Mouse (Mus musculus) testis, postnatal 14 days (tissue): ENCODE measurements around the gene Lpp.

Source experiments
- DNase-seq: peaks from one replicate; pipeline ENCODE4 v3.0.0; 2021; ENCODE audit warnings: low spot score

The Lpp gene

GRCm38 (mm10) chr16:24704215-24704614 lies 310.9 kb downstream of the Lpp start:
- no peak for DNase-seq

GRCm38 (mm10) chr16:24723641-24724040 lies 330.3 kb downstream of the Lpp start:
- no peak for DNase-seq

DNA sequence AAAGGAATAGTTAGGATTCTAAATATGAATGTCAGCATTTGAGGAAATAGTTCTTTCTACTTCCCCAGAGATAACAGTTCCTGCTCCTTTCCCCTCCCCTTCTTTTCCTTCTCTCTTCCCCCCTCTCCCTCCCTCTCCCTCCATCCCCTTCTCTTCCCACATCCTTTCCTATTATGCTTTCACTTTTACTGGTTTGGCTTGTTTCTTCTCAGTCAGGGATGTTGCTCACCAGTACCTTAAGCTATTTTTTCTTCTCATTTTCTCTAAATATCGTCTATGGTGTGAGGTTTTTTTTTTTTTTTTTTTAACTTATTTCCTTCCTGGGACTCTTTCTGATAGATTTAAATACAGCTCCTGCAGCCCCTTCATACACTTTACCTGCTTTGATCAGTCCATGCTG lies 339.4 kb downstream of the Lpp start:
- DNase-seq = no peak

DNA sequence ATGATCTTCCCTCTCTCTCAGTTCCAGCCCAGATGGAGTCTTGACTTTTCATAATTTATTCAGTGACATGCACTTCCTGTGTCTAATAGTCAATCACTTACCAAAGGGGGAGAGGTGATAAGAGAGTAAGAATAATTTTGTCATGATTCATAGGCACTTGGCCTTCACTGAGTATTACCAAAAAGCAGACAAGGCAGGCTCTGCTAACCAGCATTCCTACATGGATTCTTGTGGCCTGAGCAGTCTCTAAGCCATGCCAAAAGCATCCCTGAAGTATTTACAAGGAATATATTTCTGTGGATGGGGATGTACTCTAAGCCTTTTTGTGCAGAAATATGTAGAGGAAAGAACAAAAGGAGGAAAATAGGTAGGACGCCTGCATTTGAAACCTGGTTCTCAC lies 340.0 kb downstream of the Lpp start:
- no peak for DNase-seq

- no peak for DNase-seq
These were observed 342.4 kb downstream of the Lpp start for GRCm38 (mm10) chr16:24735754-24736153.

- DNase-seq = no peak
These were observed 344.2 kb downstream of the Lpp start for GRCm38 (mm10) chr16:24737362-24738057.

GRCm38 (mm10) chr16:24740714-24741113 lies 347.4 kb downstream of the Lpp start:
- DNase-seq = no peak

- DNase-seq = no peak
These were observed 356.5 kb downstream of the Lpp start for GRCm38 (mm10) chr16:24749816-24750215.

GRCm38 (mm10) chr16:24756141-24756540 lies 362.8 kb downstream of the Lpp start:
- no peak for DNase-seq

DNA sequence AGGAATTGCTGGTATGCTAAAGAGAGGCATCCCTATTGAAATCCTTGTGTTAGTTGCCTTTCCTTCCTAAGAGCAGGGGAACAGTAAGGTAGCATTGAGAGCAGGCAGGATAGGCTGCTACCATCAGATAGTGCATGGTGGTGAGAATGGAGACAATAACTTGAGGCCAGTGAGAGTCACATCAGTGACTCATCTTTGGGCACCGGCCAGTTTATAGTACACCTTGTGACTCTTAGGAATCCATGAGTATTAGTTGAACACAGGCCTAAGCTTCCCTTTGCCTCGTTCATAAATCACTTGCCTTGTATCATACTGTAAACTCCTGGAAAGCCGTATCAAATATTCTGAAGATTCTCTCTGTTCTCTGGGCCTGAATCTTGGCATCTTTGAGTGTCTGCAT lies 372.7 kb downstream of the Lpp start:
- DNase-seq = no peak

GRCm38 (mm10) chr16:24766596-24766995 lies 373.3 kb downstream of the Lpp start:
- DNase-seq = no peak

DNA sequence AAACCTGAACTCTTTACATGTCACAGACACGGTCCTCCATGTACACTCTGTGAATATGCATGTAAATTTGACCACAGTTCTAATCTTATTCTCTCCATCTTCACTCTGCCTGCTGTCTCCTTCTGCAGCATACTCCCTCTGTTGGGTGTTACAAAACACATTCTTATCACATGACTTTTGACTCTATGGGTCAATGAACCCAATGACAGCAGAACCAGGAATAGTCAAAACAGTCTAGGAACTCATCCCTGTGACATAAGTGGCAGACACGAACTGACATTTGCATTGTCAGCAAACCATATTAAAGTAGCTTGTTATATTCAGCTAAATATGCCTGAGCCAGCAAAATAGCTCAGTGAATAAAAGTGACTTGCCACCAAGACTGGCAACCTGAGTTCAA lies 383.7 kb downstream of the Lpp start:
- DNase-seq = no peak

DNA sequence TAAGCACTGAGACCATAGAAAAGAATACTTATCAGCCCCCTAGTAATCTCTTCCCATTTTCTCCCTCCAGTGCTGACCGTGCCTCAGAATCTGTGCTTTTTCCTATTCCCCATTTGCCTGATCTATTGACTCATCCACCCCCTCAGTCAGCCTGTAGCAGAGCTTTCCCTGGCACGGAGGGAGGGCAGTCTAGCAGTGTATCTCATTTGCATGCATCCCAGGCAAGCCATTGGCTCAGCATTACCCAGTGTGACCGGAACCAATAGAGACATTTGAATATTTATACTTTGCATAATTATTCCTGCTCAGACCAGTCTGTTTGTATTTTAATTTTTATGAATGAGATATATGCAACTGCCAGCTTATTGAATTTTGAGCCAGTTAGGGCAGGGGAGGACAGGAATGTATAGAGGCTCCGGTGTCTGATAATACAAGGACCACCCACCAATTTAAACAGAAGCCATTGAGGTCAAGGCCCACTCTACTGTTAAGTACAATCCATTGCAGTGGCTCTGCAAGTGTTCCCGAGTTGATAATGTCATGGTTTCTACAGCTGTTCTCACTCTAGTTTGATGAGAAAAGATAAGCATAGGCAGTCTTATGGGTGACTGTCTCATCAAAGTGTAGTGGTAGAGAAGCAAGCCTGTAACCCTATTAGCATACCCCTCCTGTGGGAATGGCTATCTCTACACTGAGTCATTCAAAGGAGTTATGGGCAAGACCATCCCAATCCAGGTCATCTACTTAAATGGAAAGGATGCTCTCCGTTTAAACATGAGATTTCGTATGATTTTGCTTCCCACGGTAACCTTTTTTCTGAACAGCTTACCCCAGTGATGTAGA lies 385.3 kb downstream of the Lpp start:
- no peak for DNase-seq

DNA sequence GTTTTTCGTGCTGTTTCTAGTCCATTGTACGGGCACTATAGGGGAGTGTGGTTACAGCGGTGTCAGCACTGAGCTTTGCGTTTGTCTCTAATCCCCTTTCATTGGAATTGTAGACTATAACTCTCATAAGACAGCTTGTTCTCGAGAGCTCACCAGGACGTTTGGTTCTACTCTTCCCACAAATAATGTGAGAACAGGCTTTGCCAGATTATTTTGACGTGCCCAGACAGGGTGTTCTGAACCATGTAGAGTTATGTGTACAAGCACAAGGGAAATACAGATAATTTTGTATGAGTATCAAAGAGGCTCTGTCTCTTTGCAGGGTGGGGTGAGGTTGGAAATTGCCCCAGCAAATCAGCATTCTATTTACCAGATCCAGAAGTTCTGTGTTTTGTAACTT lies 387.2 kb downstream of the Lpp start:
- DNase-seq = no peak

DNA sequence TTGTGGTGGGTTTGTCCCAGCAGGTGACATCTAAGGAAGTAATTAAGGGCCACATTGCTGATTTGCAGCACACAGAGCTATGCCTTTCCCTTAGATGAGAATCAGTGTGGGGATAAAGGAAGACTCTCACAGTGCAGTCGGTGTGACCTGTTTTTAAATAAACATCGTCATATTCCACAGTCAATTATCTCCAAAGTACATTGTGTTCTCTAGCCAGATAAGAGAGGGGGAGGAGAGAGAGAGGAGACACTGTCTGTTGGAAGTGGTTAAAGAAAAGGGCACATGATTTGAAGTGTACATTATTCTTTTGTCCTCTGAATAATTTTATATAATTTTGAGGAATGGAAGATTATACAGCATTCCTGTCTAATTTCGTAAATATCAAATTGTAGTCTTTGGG lies 388.6 kb downstream of the Lpp start:
- no peak for DNase-seq

DNA sequence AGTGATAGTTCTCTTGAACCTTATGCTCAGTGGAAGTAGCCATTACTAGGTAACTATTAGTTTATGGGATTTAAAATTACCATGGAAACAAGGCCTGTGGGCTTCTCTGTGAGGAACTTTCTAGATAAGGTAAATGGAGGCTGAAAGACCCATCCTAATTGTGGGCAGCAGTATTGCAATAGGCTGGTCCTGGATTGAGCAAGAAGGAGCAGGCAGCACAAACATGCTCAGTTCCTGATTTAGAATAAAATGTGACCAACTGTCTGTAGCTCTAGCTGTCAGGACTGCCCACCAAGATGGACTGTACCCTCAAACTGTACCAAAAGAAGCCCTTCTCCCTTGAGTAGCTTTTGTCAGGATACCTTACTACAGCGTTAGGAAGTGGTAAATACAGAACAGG lies 392.3 kb downstream of the Lpp start:
- DNase-seq = no peak

DNA sequence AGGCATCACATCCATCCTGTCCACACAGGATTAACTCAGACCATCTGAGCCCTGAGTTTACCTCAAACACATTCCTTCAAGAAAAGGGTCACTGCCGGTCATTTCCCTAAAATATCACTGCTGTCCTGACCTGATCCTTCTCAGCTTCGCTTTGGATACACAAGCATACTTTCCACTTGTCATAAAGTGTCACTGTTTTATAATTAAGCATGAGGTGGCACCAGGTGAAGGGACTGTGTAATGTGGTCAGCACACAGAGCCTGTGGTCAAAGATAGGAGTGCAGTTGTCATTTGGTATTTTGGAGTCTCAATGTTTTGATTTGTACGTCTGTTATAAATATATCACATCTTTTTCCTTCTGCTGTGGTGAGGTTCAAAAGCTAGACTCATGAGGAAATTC lies 395.7 kb downstream of the Lpp start:
- DNase-seq = no peak

DNA sequence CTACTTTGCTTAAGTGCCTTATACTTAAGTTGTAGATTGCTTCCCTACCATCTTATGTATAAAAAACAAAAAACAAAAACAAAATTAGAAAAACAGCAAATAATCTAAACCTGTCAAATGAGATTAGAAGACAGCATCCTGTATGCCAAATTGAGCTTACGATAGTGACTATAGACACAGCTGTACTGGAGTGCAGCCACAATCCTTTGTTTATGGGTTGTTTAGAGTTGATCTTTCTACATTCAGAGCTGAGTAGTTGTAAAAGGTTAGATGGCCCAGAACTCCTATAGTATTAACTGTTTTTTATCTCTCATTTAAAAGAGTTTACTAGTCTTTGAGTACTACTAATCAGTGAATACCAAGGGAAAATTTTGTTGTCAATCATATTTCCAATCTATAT lies 398.1 kb downstream of the Lpp start:
- DNase-seq = no peak

DNA sequence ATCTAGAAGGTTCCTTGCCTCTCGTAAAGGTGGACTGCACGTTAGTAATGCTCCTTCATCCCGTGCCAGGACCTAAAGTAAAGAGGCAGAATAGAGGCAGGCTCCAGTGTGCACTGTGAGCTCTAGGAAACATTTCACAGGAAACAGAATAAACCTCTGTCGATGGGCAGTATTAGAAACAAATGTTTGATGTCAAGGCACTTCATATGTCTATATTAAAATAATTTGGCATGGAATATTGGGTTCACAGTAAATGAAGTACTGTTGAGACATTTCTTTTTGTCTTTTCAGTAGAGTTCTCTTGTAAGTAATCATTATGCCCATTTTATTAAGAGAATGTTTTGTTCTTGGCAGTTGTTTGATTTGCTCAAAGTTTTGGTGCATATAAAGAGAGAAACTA lies 398.7 kb downstream of the Lpp start:
- no peak for DNase-seq

DNA sequence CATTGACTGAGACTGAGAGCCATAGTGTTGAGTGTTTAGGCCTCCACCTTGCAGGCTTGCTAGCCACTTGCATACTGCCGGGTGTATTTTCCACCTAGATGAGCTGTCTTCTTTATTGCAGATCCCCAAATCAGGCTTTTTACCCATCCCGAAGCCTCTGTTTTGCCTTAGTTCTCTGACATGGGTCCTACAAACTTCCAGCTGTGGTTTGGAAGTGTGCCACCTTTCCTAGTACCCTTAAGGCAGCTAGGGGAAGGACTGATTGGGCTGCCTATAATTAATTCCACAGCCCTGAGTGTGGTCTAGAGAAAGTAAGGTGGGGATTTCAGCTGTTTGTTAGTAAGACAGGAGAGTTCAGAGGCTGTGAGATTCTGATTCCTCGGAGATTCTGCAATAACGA lies 399.5 kb downstream of the Lpp start:
- DNase-seq = no peak

GRCm38 (mm10) chr16:24794665-24795064 lies 401.4 kb downstream of the Lpp start:
- DNase-seq = no peak

DNA sequence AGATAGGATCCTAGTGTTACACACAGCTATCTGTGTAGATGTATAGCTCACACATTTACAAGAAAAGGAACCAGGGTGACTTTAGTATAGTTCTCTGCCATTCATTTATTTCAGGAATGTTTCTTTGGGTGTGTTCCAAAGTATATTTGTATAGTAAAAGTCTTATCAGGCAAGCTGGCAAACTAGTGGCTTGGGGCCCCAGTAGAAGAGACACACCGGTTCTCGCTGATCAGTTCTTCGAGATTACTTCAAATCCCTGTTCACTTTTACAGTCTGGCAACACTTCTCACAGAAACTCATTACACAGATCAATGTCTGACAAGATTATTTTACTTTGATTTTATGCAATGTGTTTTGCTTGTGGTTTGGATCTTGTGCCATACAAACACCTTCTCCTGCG lies 408.0 kb downstream of the Lpp start:
- no peak for DNase-seq

- no peak for DNase-seq
These were observed 408.5 kb downstream of the Lpp start for GRCm38 (mm10) chr16:24801780-24802179.

DNA sequence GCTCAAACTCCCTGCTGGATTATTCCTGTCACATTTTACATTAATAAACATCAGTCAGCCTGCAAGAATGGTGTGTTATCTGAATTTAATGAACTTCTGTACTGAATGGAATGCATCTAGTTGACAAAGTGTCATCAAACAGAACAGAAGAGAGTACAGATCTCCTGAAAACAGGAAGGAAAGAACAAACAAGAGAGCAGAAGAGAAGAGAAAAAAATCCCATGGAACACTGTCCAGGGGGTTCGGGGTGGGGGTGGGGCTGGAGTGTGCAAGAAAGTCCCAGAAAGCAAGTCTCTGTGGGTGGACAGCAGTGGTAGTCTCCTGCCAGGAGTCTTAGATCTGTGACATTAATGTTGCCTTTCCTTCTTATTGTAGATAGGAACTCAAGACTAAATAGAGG lies 412.8 kb downstream of the Lpp start:
- no peak for DNase-seq
